Mouse (Mus musculus): ENCODE results near the gene Sdccag8.

DNA sequence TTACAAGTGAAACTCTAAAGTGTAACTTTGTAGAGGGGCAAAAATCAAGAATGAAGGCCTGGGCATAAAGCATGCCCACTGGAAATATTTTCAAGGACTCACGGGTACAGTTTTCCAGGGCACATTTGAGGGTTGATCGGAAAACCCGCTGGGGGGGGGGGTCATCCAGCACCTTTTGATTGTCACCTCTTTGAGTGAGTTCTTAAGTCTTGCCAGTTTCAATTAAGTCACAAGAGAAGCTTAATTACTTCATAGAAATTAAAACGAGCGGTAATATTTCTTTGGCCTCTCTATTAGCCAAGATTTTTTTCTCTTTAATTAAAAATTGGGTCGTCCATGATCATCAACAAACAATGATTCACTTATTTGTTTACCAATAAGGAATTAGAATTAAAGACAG, 182.8 kb downstream of the Sdccag8 start:
- TF ChIP-seq CTCF (IDR thresholded peaks at IDR 0.05; ENCODE audit: low read depth): no peak
- TF ChIP-seq EP300 (optimal IDR thresholded peaks at IDR 0.05): no peak

Measured in stomach, postnatal 0 days (tissue).